Mouse (Mus musculus): Measurements from ENCODE around the gene Dmrtc2. TPM values are rescaled to one million over a fixed set of nuclear protein-coding genes. Genes with fewer than 3 reads are reported as not detected.

The Dmrtc2 gene
- polyA plus RNA-seq, 1 experiment: not detected

DNA sequence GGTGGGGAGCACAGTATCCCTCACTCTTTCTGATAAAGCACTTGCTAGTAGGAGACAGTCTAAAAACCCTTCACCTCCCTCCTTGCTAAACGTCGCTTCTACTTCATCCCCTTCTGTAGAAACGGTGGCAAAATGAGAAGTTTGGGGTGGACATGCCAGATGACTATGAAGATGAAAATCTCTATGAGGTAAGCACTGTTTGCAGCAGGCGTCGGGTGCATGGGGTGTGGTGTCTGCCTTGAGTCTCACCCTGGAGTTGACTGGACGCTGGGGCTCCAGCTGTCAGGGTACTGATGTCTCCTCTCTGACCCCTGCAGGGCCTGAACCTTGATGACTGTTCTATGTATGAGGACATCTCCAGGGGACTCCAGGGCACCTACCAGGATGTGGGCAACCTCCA lies 31.3 kb downstream of the Dmrtc2 start:
- Histone ChIP-seq H3K4me1 (ENCODE audit: control insufficient read depth, insufficient read depth, low read length) (peaks cover 2% of the 10 kb centered on the region; the same call in 1 of the 2 replicates), H3K4me3 (ENCODE audit: insufficient read depth, low read length) (no peak overlapping the region), H3K27ac (ENCODE audit: insufficient read depth, low read length) (no peak overlapping the region)
- TF ChIP-seq CTCF (IDR thresholded peaks at IDR 0.05; ENCODE audit: borderline replicate concordance, insufficient read depth, low read length): no peak
- TF ChIP-seq POLR2A (IDR thresholded peaks at IDR 0.05; ENCODE audit: low read depth, low read length): no peak

- TF ChIP-seq POLR2A (IDR thresholded peaks at IDR 0.05; ENCODE audit: low read depth, low read length) (no peak), CTCF (IDR thresholded peaks at IDR 0.05; ENCODE audit: borderline replicate concordance, insufficient read depth, low read length) (no peak)
- peaks cover 8% of the 10 kb centered on the region; the same call in 1 of the 2 replicates for H3K4me1 ChIP-seq (ENCODE audit: control insufficient read depth, insufficient read depth, low read length)
- H3K4me3 ChIP-seq (ENCODE audit: insufficient read depth, low read length): no peak overlapping the region
- no peak overlapping the region for H3K27ac ChIP-seq (ENCODE audit: insufficient read depth, low read length)
Observed at GRCm38 (mm10) chr7:24901842-24902241, 32.0 kb downstream of the Dmrtc2 start.

GRCm38 (mm10) chr7:24902264-24902629 lies 32.4 kb downstream of the Dmrtc2 start:
- TF ChIP-seq POLR2A (IDR thresholded peaks at IDR 0.05; ENCODE audit: low read depth, low read length) (no peak), CTCF (IDR thresholded peaks at IDR 0.05; ENCODE audit: borderline replicate concordance, insufficient read depth, low read length) (no peak)
- Histone ChIP-seq H3K4me3 (ENCODE audit: insufficient read depth, low read length) (peak overlapping the region; percentile 30), H3K4me1 (ENCODE audit: control insufficient read depth, insufficient read depth, low read length) (peaks cover 10% of the 10 kb centered on the region; the same call in 1 of the 2 replicates), H3K27ac (ENCODE audit: insufficient read depth, low read length) (no peak overlapping the region)

DNA sequence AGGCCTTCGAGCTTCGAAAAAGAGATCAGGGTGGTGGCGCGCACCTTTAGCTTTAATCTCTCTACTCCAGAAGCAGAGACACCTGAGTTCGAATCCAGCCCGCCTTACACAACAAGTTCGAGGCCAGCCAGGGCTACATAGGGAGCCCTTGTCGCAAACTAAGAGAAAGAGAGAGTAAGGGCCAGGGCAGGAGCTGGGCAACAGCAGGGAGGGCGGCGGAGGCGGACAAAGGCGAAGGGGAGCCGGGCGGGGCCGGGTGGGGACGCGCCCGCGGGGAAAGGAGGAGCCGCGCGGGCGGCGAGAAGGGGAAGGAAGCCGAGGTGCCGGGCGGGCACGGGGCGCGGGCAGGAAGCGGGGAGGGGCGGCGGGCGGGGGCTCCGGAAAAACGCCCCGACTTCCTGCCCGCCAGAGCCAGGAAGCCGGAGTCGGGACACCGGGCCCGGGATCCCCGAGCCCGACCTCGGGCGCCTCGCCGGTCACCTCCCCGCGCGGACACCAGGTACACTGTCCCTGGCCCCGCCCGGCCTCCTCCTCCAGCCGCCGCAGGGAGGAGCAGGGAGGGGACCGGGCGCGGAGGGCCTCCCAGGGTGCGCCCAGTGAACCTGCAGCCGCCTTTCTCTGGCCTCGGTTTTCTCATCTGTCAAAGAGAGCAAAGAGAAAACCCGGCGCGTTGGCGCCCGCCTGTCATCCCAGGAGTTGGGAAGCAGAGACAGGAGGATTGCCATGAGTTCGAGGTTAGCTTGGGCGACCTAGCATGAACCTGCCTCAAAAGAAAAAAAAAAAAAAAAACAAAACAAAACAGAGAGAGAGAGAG lies 33.0 kb downstream of the Dmrtc2 start, which contains the start of gene Arhgef1:
TSS of gene Arhgef1 (plus strand) at position 283 of the 814 bp plus-strand sequence.
- no peak within 1 kb of the TSS for H3K27ac ChIP-seq (ENCODE audit: insufficient read depth, low read length)
- peaks cover 10% of the 10 kb centered on the region; the same call in 1 of the 2 replicates for H3K4me1 ChIP-seq (ENCODE audit: control insufficient read depth, insufficient read depth, low read length)
- H3K4me3 ChIP-seq (ENCODE audit: insufficient read depth, low read length): peak within 1 kb of the TSS; percentile 96
- TF ChIP-seq POLR2A (IDR thresholded peaks at IDR 0.05; ENCODE audit: low read depth, low read length): peak; percentile 39
- TF ChIP-seq CTCF (IDR thresholded peaks at IDR 0.05; ENCODE audit: borderline replicate concordance, insufficient read depth, low read length): no peak

DNA sequence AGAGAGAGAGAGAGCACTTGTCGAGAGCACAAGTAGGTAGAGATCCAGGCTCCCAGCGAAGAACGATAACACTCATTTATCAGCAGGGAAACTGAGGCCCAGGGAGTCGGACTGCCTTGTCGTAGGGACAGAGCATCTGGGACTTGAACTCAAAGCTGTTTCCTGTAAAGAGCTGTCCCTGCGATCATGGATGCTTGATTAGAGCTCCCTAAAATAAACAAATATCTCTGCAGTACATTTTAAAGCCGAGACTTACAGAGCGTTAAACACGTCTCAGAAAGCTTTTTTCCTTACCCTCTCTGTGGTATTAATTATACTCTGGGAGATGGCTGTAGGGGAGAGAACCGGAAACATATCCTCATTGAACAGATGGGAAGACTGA lies 33.6 kb downstream of the Dmrtc2 start:
- no peak for TF ChIP-seq POLR2A (IDR thresholded peaks at IDR 0.05; ENCODE audit: low read depth, low read length)
- TF ChIP-seq CTCF (IDR thresholded peaks at IDR 0.05; ENCODE audit: borderline replicate concordance, insufficient read depth, low read length): no peak
- Histone ChIP-seq H3K4me1 (ENCODE audit: control insufficient read depth, insufficient read depth, low read length) (peaks cover 10% of the 10 kb centered on the region; the same call in 1 of the 2 replicates), H3K4me3 (ENCODE audit: insufficient read depth, low read length) (peak overlapping the region; percentile 96), H3K27ac (ENCODE audit: insufficient read depth, low read length) (no peak overlapping the region)

DNA sequence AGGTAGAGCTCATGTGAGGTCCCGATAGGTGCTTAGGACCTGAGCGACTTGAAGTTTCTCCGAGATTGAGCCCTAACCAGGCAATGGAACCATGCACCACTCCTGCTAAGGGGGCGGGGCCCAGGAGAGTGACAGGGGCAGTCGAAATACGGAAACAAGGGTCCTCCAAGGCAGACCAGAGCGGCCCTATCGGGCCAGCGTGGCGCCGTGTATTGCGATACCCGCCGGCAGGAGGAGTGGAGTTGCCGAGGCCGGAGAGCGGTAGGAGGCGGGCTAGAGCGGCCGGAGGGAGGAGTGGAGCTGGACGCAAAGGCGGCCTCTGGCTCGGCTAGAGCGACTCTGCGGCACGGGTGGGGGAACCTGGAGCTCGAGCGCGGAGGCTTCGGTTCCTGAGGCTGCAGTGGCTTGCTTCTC lies 34.2 kb downstream of the Dmrtc2 start:
- TF ChIP-seq CTCF (IDR thresholded peaks at IDR 0.05; ENCODE audit: borderline replicate concordance, insufficient read depth, low read length): no peak
- TF ChIP-seq POLR2A (IDR thresholded peaks at IDR 0.05; ENCODE audit: low read depth, low read length): peak; percentile 48
- Histone ChIP-seq H3K4me1 (ENCODE audit: control insufficient read depth, insufficient read depth, low read length) (peaks cover 10% of the 10 kb centered on the region; the same call in 1 of the 2 replicates), H3K27ac (ENCODE audit: insufficient read depth, low read length) (peak overlapping the region; percentile 9; the same call in 1 of the 2 replicates), H3K4me3 (ENCODE audit: insufficient read depth, low read length) (peak overlapping the region; percentile 96)

DNA sequence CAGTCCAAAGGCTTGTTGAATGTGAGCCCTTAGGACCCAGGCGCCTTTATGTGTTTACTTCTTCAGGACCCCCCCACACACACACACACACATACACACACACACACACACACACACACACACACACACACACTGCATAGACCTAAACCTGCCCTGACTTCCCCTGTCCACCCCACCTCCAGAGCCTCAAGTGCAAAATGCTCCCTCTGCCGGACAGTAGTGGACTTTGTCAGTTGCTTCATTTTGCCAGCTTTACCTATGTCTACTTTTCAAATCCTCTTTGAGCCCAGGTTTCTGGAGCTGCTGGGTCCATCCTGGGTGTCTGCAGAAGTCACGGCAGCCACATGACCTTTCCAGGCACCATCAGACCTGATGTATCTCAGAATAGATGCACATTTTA lies 35.1 kb downstream of the Dmrtc2 start:
- no peak overlapping the region for H3K27ac ChIP-seq (ENCODE audit: insufficient read depth, low read length)
- peaks cover 10% of the 10 kb centered on the region; the same call in 1 of the 2 replicates for H3K4me1 ChIP-seq (ENCODE audit: control insufficient read depth, insufficient read depth, low read length)
- TF ChIP-seq POLR2A (IDR thresholded peaks at IDR 0.05; ENCODE audit: low read depth, low read length) (no peak), CTCF (IDR thresholded peaks at IDR 0.05; ENCODE audit: borderline replicate concordance, insufficient read depth, low read length) (peak; percentile 52; the same call in 1 of the 2 replicates)

DNA sequence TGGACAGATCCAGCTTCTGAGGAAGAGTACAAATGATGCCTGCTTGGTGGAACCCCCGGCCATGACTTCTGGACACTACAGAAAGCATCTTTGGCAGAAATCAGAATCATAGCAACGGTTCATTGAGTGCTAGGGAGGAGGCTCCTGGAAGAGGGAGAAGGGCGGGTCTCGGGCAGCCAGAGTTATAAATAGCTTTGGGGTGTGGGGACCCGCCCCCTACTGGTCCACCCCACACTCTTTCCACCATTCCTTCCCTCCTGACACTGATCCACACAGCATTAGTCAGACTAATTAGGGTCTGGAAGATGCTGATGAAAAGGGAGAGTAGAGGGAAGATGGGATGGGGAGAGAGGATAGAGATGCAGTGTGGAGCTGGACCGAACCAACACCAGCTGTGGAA lies 36.7 kb downstream of the Dmrtc2 start:
- TF ChIP-seq POLR2A (IDR thresholded peaks at IDR 0.05; ENCODE audit: low read depth, low read length) (no peak), CTCF (IDR thresholded peaks at IDR 0.05; ENCODE audit: borderline replicate concordance, insufficient read depth, low read length) (no peak)
- Histone ChIP-seq H3K27ac (ENCODE audit: insufficient read depth, low read length) (no peak overlapping the region), H3K4me1 (ENCODE audit: control insufficient read depth, insufficient read depth, low read length) (peaks cover 10% of the 10 kb centered on the region; the same call in 1 of the 2 replicates), H3K4me3 (ENCODE audit: insufficient read depth, low read length) (no peak overlapping the region)

More for the DNA sequence above, 35.1 kb downstream of the Dmrtc2 start:
- peak overlapping the region; percentile 92 for H3K4me3 ChIP-seq (ENCODE audit: insufficient read depth, low read length)

DNA sequence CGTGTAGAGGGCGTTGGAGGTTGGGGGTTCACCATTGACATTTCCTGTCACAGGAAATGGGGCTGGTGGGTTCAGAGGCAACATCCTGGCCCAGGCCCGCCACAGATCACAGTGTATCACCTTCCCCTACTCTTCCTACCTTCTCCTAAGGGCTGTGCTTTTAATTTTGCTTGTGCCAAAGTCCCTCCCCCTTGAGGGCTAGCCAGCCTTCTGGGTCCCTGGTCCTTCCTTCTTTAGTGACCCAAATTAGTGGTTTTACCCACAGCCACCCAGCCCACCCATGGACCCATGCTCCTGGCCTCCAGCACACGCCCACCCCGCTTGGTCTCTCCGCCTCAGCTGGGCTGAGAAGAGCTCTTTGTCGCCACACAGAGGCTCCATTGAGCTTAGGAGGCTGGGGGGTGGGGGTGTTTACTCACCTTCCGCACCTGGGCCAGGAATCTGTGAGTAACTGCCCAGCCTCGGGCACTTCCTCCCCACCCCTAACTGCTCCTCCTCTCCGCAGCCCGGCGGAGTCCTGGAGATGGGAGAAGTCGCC lies 37.4 kb downstream of the Dmrtc2 start:
- Histone ChIP-seq H3K27ac (ENCODE audit: insufficient read depth, low read length) (no peak overlapping the region), H3K4me1 (ENCODE audit: control insufficient read depth, insufficient read depth, low read length) (peaks cover 10% of the 10 kb centered on the region; the same call in 1 of the 2 replicates), H3K4me3 (ENCODE audit: insufficient read depth, low read length) (no peak overlapping the region)
- no peak for TF ChIP-seq POLR2A (IDR thresholded peaks at IDR 0.05; ENCODE audit: low read depth, low read length)
- TF ChIP-seq CTCF (IDR thresholded peaks at IDR 0.05; ENCODE audit: borderline replicate concordance, insufficient read depth, low read length): no peak

DNA sequence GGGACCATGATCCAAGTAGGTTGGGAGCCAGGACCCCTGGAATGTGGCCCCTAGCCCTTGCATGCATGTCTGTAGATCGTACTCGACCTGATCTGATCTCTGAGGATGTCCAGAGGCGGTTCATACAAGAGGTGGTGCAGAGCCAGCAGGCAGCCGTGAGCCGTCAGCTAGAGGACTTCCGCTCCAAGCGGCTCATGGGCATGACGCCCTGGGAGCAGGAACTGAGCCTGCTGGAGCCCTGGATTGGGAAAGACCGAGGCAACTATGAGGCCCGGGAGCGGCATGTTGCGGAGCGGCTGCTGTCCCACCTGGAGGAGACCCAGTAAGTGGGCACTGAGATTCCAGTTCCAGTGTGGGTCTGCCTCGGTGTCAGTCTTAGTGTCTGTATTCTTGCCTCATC lies 42.6 kb downstream of the Dmrtc2 start:
- H3K27ac ChIP-seq (ENCODE audit: insufficient read depth, low read length): no peak overlapping the region
- no peaks in the 10 kb centered on the region for H3K4me1 ChIP-seq (ENCODE audit: control insufficient read depth, insufficient read depth, low read length)
- H3K4me3 ChIP-seq (ENCODE audit: insufficient read depth, low read length): no peak overlapping the region
- TF ChIP-seq POLR2A (IDR thresholded peaks at IDR 0.05; ENCODE audit: low read depth, low read length) (no peak), CTCF (IDR thresholded peaks at IDR 0.05; ENCODE audit: borderline replicate concordance, insufficient read depth, low read length) (no peak)

All from embryonic fibroblast, embryonic 13.5 days (primary cell).